Mouse (Mus musculus) effector memory CD4-positive, alpha-beta T cell, adult 7 months (primary cell): ENCODE measurements around the gene Cyp2ab1. TPM values are rescaled to one million over a fixed set of nuclear protein-coding genes. Genes with fewer than 3 reads are reported as not detected.

Experiments used
- polyA plus RNA-seq: library from polyadenylated mRNA; unstranded; fragments of 100-300 nt; shearing (Covaris generic); gene quantifications from one replicate; pipeline ENCODE4 v1.2.1, GENCODE M21; 2017

The Cyp2ab1 gene
- not detected for polyA plus RNA-seq

GRCm38 (mm10) chr16:20325286-20325685 lies at the start of gene Cyp2ab1:
Gene Cyp2ab1 (minus strand): TSS chr16:20325404.

GRCm38 (mm10) chr16:20301770-20302649 lies 23.2 kb downstream of the Cyp2ab1 start, which contains the start of gene Parl:
Gene Parl (minus strand): TSS chr16:20302387.

Other genes with a start within 250 kb of the Cyp2ab1 start
- 123 TPM for gene Klhl24, start 227.9 kb downstream of the Cyp2ab1 start, polyA plus RNA-seq
- gene Yeats2, start 184.3 kb downstream of the Cyp2ab1 start, polyA plus RNA-seq = 25.2 TPM
- gene Map6d1, start 84.0 kb downstream of the Cyp2ab1 start, polyA plus RNA-seq = not detected
- gene Parl, start 23.0 kb downstream of the Cyp2ab1 start, polyA plus RNA-seq = 64.9 TPM
- 30.8 TPM for gene Abcc5, start 101.0 kb upstream of the Cyp2ab1 start, polyA plus RNA-seq
- 70.0 TPM for gene Eif2b5, start 173.4 kb upstream of the Cyp2ab1 start, polyA plus RNA-seq
- 14.3 TPM for gene Dvl3, start 191.6 kb upstream of the Cyp2ab1 start, polyA plus RNA-seq
- gene Ap2m1, start 210.1 kb upstream of the Cyp2ab1 start, polyA plus RNA-seq = 372 TPM
- 71.6 TPM for gene Abcf3, start 223.2 kb upstream of the Cyp2ab1 start, polyA plus RNA-seq